Mouse (Mus musculus) adrenal gland, adult 8-10 months (tissue): Measurements from ENCODE around the gene Lrrfip1. TPM values are rescaled to one million over a fixed set of nuclear protein-coding genes. Genes with fewer than 3 reads are reported as not detected.
A peak's percentile ranks its signal among the peaks of the same experiment; 100 is the strongest.

Experiments used
- DNase-seq: peaks from one replicate; pipeline ENCODE4 v3.0.0; 2022
- total RNA-seq, 4 experiments: library from RNA; stranded (reverse); gene quantifications; 2 replicates each; pipeline ENCODE4 v1.2.4; 2022

Lrrfip1 gene
- total RNA-seq, 4 experiments from 2014 or later: 50.3 to 77.4 (median 59.8) TPM

DNA sequence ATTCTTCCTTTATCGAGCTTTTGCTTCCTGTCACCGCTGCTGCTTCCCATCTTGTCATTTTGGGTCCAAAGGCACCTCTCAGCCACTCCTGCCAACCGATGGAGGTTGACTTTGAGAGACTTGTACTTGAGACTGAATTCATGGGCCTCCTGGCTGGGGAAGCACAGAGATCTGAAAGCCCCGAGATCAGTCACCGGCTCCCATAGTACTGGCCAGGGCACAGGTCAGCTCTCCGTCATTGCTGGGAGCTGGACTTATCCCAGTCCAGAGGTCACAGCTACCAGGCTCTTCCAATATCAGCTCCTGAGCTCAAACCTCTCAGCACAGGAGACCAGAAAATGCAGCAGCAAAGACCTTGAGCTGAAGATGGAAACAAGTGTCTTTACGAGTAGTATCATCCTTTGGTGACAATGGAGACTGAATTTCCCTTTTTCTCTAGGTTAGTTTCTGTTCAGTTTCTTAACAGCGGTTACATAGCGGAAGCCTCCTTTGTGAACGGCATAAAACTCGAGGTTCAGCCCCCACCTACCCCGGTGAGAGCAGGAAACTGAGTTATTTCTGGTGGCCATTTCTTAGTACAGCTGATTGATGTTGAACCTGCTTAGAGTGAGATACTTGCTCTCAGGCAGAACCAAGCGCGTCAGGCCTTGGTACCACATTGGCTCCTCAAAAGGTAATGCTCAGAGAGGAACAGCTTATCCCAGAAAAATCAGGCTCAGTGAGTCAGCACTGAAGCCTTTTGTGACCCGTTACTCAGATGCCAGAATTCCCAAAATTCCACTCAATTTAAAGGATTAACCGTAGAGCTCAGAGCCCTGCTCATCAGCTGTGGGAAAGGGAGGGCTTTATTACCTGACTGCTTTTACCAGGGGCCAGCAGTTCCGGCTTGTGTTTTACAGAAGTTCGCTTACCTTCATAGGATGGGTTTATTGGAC, 59.0 kb downstream of the Lrrfip1 start:
- DNase-seq: no peak

DNA sequence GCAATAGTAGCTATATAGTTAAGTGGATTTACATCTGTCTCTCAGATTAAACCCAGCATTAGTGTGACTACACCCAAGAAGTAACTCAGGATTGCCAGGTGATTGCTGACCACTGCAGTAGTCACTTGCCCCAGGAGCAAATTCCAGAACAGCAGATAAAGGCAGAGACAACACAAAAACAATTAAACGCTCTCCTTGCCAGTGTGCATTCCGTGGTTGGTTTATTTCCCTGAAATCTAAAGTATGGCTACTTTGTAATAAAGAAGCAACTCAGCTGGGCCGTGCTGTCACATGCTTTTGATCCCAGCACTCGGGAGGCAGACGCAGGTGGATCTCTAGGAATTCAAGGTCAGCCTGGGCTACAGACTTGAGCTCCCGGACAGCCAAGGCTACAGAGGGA, 59.7 kb downstream of the Lrrfip1 start:
- no peak for DNase-seq

DNA sequence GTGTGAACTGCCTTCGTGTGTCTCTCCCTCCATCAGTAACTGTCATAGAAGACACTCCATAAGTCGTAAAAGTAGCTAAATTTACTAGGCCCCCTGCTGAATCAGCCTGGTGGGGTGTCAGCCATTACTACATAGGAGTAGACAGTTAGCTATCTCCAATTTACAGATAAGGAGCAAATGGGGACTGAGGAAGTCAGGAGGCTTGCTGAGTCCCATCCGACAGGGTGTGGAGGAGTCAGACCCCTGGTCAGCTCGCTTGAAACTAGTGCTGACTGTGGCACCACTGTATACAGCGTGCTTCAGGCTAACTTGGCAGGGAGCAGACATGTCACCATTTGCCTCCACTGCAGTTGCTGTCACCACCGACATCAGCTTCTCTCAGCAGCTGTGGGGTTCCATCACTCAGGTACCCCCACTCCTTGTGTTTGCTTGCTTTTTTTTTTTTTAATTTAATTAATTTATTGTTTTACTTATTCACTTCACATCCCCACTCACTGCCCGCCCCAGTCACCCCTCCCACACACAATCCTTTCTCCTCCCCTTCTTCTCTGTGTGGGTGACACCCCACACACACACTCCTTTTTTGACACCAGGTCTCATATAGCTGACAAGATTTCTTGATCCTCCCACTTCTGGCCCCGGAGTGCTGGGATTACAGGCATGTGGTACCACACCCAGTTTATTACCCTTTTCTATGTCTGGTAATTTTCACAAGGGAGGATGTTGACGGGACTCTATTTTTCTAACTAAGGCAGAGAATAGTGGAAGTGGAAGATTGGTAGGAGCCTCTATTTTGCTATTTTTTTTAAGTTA, 61.5 kb downstream of the Lrrfip1 start:
- no peak for DNase-seq

DNA sequence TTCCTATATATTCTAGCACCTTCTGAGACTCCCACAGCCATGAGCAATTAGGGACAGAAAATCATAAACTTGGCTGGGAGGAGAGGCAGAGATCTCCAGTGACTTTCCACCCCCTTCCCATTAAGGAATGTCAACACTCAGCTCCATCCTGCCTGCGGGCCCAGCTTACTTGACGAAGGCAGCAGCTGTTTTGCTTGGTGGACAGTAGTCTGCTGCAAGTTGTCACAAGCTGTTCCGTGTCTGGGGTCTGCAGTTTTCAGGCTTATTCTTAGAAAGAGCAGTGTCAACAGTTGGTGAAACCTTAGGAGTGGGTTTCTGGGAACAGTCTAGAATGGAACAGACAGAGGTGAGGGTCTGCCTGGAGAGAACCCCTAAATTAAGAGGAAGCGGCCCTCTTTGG, 62.6 kb downstream of the Lrrfip1 start:
- DNase-seq: no peak

DNA sequence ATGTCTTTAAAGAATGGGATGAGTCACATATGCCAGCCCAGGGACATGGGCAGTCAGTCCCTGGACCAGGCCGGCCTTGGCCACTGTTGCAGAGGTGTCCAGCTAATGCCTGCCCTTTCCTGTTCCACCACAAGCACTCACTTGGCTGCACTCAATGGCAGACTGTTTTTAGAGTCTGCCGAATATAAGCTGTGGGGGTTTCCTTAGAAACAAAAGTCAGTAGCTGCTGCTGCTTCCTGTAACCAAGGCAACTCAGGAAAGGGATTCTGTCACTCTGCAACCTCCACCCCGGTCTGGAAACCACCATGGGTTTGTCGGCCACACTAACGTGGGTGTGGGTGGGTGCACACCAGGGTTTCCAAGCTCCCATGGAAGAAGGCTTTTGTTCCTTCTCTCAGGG, 63.8 kb downstream of the Lrrfip1 start:
- peak; percentile 85 for DNase-seq

DNA sequence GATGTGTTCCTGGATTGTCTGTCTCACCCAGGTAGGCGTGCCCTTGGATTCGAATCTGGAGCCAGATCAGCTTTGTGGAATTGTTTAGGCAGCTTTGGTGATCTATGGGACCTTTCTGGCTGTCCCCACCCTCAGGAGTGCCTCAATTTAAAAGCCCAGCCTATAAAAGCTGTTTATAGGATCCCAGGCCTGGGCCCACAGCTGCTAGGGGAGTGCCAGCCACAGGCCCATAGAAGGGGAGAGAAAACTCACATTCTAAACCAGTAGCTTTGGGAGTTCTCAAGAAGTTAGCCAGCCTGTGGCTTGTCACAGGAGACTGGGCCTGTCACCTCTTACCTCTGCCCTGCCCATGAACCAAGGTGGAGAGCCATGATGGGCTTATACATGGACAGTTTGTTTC, 65.5 kb downstream of the Lrrfip1 start:
- no peak for DNase-seq

DNA sequence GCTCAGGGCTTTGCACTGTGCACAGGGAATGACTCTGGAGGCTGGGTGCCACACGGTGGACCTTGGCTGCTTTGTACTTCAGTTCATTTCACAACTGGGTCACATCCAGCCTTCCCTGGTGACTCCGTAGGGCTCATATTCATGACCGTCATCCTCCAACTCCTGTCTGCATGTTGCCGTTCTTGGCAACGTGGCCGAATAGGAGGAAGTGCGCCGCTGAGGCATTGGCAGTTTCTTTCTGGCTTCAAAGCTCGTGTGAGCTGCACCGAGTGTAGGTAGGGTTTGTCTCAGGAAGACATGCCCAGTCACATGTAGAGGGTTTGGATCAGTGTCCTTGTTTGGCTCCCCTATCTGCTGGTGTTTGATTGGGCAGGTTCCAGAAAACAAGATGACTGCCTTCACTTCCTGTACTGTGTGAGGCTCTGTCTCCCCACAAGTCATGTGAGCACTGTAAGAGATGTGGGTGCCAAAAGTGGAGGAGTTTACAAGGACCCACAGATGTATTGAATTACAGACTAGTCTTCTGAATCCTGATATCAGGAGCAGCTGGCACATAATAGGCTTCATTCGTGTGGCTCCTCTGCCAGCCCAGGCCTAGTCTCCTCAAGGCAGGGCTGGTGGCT, 66.5 kb downstream of the Lrrfip1 start:
- DNase-seq: peak; percentile 48

DNA sequence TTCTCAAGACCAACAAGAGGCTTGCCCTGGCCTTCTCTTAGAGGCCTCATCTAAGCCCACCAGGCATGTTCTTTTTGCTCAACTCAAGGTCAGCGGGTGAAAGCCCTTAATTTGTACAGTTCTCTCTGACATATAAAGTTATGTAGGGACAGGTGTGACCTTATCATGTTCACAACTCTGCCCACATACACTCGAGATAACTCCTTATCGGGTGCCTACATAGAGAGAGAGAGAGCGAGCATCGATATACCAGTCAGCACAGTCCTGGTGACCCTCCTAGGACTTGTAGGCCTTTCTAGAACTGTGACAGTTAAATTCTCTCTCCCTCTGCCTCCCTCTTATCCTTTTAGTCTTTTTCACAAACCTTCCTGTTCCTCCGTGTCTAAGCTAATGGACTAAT, 67.5 kb downstream of the Lrrfip1 start:
- DNase-seq: no peak

DNA sequence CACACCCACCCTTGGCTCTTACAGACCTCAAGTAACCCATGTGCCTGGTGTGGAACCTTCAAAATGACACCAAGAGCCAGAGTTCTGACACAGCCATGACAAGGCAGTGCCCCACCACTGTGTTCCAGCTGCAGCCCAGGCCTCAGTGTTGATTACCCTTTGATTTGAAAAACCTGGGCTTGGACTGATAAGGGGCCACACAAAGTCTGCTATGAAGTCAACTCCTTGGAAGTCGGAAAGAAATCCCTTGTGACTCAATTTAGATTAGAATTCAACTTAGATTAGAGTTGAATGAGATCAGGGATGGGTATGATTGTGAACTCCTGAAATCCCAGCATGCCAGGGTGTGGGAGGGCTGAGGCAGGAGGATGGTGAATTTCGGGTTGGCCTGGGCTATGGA, 68.1 kb downstream of the Lrrfip1 start:
- DNase-seq: no peak

DNA sequence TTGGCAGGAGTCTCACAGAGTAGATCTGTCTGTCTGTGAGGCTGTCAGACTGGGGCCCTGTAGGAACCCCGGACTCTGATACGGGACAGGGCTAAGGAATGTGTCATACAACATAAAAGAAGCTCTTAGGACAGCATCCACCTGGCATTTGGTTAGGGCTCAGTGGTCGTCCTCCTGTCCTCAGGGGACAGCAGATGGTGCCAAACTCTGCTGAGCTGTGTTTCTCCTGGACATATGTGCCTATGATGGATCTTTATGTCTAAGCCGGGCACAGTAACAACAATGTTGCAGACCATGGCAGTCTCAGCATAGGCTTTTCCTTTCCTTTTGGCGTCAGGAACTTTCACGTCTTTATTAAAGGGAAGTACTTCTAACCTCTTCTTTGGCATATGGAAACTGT, 69.2 kb downstream of the Lrrfip1 start:
- no peak for DNase-seq

DNA sequence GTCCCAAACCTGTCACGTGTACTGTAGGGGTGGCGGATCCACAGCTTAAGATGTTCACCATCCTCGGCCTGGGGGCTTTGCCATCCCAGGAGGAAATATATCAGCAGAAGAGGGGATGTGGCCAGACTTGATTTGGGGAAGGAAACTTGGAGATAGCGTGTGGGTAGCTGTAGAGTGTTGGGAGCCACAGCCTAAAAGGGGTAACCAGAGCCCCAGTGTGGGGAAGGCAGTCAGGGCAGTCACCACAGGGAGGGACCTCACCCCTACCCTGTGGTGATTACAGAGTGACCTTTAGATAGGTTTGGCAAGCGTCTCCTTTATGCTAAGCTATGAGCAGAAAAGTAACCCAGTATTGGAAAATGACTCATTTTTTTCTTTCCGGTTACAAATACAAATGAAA, 71.0 kb downstream of the Lrrfip1 start:
- no peak for DNase-seq

DNA sequence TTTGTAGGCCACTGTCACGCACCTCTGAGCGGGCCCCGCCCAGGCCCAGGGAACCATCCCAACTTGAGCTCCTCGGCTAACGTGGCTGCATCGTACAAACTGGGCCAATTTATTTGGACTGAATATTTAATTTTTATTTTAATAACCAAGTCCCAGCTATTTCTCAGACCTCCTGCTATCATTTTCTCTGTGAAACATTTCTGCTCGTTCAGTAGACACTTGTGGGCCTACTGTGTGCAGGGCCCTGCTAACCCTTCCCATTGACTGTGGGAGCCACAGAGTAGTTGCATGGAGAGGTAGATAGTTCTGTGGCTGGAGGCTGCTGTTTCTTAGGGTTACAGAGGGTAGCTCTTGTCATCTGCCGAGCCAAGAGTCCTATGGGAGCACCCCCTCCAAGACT, 72.0 kb downstream of the Lrrfip1 start:
- DNase-seq: no peak

DNA sequence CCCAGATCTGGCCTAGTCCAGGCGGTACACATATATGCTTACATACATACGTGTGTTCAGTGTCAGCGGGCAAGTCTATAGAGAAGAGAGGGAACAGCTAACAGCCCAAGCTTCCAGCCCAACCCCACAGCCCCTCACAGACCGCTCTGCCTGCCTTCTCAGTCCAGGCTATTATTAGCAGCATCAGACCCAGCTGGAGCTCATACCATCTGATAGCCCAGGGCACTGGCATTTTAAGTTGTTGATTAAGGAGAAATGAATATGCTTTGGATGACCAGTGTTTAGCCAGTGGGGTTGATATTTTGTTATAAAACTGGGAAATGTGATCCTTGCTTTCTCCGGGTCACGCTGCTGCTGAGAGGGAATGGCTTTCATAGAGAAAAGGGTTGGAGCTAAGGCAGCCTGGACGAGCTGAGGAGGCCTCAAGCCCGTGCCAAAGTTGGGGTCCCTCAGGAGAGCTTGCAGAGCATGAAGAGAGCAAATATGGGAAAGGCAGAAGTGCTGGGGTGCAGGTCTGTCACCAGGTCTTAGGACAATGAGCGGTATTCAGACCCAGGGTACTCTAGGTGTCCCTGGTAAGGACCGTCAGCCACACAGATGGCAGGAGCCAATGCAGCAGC, 73.2 kb downstream of the Lrrfip1 start:
- DNase-seq: no peak

DNA sequence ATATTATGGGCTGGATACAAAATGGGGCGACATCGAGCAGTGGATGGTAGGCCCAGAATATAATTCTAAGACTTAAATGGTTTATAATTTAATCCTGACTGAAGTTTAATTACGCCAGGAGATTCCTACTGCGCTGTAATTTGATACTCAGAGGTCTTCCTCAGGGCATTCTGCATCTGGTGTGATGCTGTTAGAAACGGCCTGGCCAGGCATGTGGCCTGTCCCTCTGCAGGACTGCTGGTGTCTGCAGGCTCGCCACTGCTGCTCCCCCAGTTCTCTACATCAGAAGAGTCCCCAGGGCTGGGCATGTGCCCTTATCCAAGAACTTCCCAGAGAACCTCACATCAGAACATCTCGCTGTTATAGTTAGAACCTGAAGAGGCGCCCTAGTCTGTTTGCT, 78.4 kb downstream of the Lrrfip1 start:
- DNase-seq: no peak

DNA sequence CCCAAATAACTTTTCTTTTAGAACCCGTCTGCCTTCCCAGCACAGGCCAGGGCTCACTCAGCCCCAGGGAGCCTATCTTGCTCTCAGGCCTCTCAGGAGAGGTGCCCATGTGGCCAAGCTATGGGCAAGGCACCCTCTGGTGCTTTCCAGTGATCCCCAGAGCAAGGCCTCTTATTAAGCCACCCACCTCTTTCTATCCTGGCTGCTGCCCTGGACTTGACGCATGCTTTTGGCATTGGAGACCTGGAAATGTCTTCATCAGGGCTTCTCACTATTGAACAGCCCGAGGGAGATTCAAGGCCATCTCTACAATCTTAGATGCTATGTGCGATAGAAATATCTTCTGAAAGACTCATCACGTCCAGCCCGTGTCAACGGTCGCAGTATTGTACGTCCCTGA, 78.9 kb downstream of the Lrrfip1 start:
- DNase-seq: no peak

DNA sequence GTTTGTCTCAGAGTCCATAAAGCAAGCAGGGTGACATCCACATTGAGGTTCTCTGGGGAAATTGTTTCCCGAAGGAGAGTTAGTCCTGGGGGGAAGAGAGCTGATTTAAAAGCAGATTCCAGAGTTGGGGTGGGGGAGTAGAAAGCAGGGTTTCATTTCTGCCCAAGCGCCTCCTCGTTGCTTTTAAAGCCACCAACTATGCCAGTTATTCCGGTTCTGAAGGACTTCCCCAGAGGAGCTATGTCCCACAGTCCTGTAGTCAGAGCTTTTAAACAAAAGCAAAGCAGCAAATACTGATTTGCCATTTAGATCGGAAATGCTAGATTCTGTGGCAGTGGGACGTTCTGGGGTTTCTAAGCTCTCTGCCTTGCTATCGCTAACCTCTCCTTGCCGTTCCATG, 79.4 kb downstream of the Lrrfip1 start:
- DNase-seq: no peak

DNA sequence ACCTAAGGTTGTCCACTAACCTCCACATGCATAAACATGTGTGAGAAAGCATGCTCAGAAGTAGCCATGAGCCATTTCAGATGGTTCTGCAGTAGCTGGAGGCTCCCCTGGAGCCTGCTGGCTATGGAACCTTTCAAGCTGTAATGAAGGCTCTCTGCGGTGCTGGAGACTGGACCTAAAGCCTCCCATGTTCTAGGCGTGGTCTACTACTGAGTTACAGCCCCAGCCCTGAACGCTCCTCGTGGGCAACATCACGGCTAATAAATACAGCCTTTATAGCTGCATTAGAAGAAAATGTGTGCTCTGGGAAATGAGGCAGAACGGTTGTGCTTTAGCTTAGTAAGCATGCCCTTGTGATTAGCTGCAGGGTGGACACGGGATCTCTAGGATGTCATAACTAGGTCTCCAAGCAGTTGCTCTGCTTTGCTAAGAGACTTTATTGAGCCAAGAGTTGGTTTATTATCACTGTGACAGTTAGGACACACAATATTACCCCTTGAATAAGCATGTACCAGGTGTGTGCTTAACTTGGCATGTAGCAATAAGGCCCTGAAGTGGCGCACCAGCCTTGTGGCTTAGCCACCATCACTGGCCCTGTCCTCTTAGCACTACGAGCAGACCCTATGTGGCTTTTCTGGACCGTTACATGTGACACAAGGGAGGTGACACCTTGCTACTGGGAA, 81.3 kb downstream of the Lrrfip1 start:
- no peak for DNase-seq

DNA sequence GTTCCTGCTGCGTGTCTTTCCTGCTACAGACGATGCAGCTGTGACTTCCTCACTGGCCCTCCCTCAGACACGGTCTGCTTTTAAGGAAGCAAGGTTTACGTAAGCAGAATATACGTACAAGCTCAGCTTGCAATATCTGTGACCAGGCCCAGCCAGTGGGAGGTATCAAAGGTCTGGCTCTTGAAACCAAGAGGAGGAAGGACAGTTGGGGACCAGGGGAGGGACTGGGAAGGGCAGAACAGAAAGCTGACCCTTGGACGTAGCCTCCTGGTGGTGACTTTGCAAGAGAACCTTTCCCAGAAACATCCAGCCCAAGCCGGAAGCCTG, 81.8 kb downstream of the Lrrfip1 start:
- DNase-seq: no peak

DNA sequence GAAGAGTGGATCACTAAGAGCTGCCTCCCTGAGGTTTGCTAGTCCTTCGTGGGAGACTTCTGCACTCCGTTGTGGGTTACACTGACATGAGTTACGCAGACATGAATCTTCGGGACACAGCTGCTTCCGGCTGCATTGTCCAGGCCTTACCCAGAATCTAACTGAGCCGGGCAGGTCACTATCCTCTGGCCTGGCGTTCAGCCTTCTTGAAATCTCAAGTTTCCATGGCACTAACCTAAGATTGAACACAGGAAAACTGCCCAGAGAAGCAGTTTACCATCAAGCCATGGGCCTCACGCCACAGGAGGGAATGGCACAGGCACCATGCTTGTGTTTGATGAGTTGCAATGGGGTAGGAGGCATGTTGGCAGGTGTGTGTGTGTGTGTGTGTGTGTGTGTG, 85.8 kb downstream of the Lrrfip1 start:
- DNase-seq: no peak

DNA sequence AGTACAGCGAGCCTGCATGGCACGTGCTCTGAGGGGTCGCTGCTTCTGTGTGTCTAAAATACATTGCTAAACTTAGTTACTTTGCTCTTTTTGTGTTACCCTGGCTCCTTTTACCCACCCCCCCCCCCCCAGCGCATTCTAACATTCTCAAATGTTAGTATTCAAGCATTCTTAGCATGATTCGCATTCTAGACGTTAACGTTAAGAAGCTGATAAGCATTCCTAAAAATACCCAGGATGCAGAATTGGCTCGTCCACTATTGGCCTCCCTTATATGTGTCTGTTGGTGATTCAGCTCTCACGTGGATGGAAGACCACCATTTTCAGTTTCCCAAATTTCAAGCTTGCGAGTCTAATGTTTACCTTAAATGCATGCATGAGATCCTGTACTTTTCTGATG, 86.5 kb downstream of the Lrrfip1 start:
- no peak for DNase-seq

DNA sequence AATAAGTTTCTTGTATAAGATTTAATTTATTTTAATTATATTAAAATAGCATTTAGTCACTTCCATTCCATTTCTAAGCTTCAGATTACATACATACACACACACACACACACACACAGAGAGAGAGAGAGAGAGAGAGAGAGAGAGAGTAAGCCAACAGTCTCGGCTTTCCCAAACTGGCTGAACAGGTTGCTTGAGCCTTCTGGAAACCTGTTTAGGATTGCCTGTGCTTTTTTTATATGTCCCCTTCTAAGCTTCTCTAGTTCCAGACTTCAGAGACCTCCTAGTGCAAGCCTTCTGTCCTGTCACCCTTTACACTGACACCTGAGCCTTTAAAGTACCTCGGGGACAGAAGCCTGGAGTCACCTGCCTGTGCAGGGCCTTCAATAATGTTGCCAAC, 87.1 kb downstream of the Lrrfip1 start:
- DNase-seq: no peak

DNA sequence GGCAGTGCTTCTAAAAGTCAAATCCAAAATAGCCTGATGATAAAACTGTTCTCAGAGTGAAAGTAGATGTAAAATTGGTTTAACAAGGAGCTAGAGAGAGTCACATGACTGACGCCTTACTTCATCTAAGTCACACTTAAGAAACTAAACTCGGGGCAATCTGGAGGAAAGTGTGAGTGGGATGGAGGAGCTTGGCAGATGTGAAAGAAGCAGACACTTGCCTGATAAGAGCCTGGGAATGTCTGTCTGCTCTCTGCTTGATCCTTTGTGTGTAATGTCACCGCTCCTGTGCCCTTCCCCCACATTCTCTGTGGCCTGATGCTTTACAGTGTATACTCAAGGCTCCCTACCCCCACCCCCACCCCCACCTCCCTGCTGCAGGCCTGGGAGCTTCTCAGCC, 87.8 kb downstream of the Lrrfip1 start:
- no peak for DNase-seq
